Mouse (Mus musculus) myocyte (in vitro differentiated cells): ENCODE measurements around the gene Anxa8. TPM values are rescaled to one million over a fixed set of nuclear protein-coding genes. Genes with fewer than 3 reads are reported as not detected.
A peak's percentile ranks its signal among the peaks of the same experiment; 100 is the strongest.

Experiments
- H3K27me3 ChIP-seq: one replicate; pipeline ENCODE4 v1.6.1; 2011; ENCODE audit not compliant: control insufficient read depth, insufficient read depth, insufficient read length
- H3K36me3 ChIP-seq: one replicate; pipeline ENCODE4 v1.6.1; 2011; ENCODE audit not compliant: control insufficient read depth, insufficient read depth
- H3K4me2 ChIP-seq: one replicate; pipeline ENCODE4 v1.6.1; 2011; ENCODE audit warnings: low read depth, control low read depth
- H3K4me3 ChIP-seq: one replicate; pipeline ENCODE4 v1.5.1; 2011; ENCODE audit warnings: mild to moderate bottlenecking, control low read depth, moderate library complexity
- H3K79me2 ChIP-seq: one replicate; pipeline ENCODE4 v1.6.1; 2011; ENCODE audit not compliant: control insufficient read depth, insufficient read depth
- H3ac ChIP-seq: one replicate; pipeline ENCODE4 v1.6.1; 2011; ENCODE audit not compliant: control insufficient read depth, insufficient read length
- CEBPB ChIP-seq: IDR thresholded peaks from 2 replicates; pipeline ENCODE4 v1.6.1; 2011; ENCODE audit warnings: mild to moderate bottlenecking, moderate library complexity; ENCODE audit not compliant: poor library complexity, insufficient read depth, severe bottlenecking
- E2F4 ChIP-seq: IDR thresholded peaks from one replicate; pipeline ENCODE4 v1.6.1; 2011; ENCODE audit warnings: mild to moderate bottlenecking, control low read depth, moderate library complexity; ENCODE audit not compliant: insufficient read depth
- MAX ChIP-seq: IDR thresholded peaks from one replicate; pipeline ENCODE4 v1.6.1; 2011; ENCODE audit warnings: low read depth, mild to moderate bottlenecking, control low read depth
- MYOD1 ChIP-seq, 3 experiments: IDR thresholded peaks; one replicate each; pipeline ENCODE4 v1.6.1; 2011; ENCODE audit warnings: control low read depth in 2 of 3, low read depth in 2 of 3, mild to moderate bottlenecking in 2 of 3, moderate library complexity in 1 of 3; ENCODE audit not compliant: insufficient read length in 2 of 3, control insufficient read depth in 1 of 3
- MYOG ChIP-seq, 3 experiments: IDR thresholded peaks; one replicate each; pipeline ENCODE4 v1.6.1; 2011; ENCODE audit warnings: control low read depth in 2 of 3, low read depth in 2 of 3, mild to moderate bottlenecking in 2 of 3; ENCODE audit not compliant: insufficient read length in 2 of 3, control insufficient read depth in 1 of 3, insufficient read depth in 1 of 3
- POLR2A ChIP-seq: IDR thresholded peaks from one replicate; pipeline ENCODE4 v1.6.1; 2011; ENCODE audit warnings: low read depth, mild to moderate bottlenecking, control low read depth, moderate library complexity; ENCODE audit not compliant: insufficient read length
- POLR2AphosphoS2 ChIP-seq: IDR thresholded peaks from one replicate; pipeline ENCODE4 v1.6.1; 2011; ENCODE audit warnings: low read depth, control low read depth; ENCODE audit not compliant: insufficient read length
- REST ChIP-seq: IDR thresholded peaks from one replicate; pipeline ENCODE4 v1.6.1; 2011; ENCODE audit warnings: mild to moderate bottlenecking, control low read depth, moderate library complexity; ENCODE audit not compliant: insufficient read depth, insufficient read length
- SRF ChIP-seq: IDR thresholded peaks from one replicate; pipeline ENCODE4 v1.6.1; 2011; ENCODE audit warnings: low read depth; ENCODE audit not compliant: control insufficient read depth, insufficient read length
- TCF12 ChIP-seq: IDR thresholded peaks from one replicate; pipeline ENCODE4 v1.6.1; 2011; ENCODE audit warnings: mild to moderate bottlenecking, control low read depth; ENCODE audit not compliant: poor library complexity, insufficient read depth, severe bottlenecking
- TCF3 ChIP-seq: IDR thresholded peaks from one replicate; pipeline ENCODE4 v1.6.1; 2011; ENCODE audit warnings: low read depth, control low read depth; ENCODE audit not compliant: insufficient read length
- USF1 ChIP-seq: IDR thresholded peaks from one replicate; pipeline ENCODE4 v1.6.1; 2011; ENCODE audit warnings: low read depth, mild to moderate bottlenecking, control low read depth, moderate library complexity
- polyA plus RNA-seq: library from polyadenylated mRNA; unstranded; fragments of >200 nt; fragmentation: generic; extraction: Trizol; gene quantifications from one replicate; pipeline ENCODE4 v1.2.1, GENCODE M21; 2012; ENCODE audit warnings: missing spikeins

The Anxa8 gene
- 85.0 TPM for polyA plus RNA-seq

DNA sequence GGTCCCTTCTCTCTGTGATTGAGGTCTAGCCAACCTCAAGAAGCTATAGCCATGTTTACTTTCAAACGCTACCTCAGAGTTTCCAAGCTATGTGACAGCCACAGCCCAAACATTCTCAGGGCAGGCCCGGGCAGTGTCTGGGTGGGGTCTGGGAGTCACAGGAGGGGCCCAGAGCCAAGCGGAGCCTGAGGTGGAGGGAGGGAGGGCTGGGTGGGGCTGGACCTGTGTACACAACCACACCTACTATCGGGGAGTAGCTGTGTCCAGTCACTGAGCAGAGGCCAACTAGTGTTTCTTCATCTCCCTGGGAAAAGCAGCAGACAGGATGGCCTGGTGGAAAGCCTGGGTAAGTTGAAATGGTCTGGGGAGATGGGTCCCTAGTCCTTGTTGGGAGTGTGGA is at the start of gene Anxa8:
Gene Anxa8 (plus strand): TSS at position 251 of the 400 bp plus-strand sequence.
- peaks cover 4% of the 10 kb centered on the region for H3K79me2 ChIP-seq
- no peaks in the 10 kb centered on the region for H3K27me3 ChIP-seq
- H3K4me3 ChIP-seq: peak within 1 kb of the TSS; percentile 16
- peak within 1 kb of the TSS; percentile 78 for H3K4me2 ChIP-seq
- TF ChIP-seq REST (no peak), MYOD1 (IDR thresholded peaks at IDR 0.05; ENCODE audit: control insufficient read depth in 1 of 3, insufficient read length in 2 of 3, low read depth in 2 of 3) (no peak), MYOG (IDR thresholded peaks at IDR 0.05; ENCODE audit: control insufficient read depth in 1 of 3, insufficient read depth in 1 of 3, insufficient read length in 2 of 3, low read depth in 2 of 3) (no peak), CEBPB (no peak), POLR2A (peak; percentile 42), SRF (no peak)
- H3K36me3 ChIP-seq: no peaks in the 10 kb centered on the region
- H3ac ChIP-seq: no peak within 1 kb of the TSS

- Histone ChIP-seq H3K4me3 (no peak overlapping the region), H3ac (no peak overlapping the region), H3K4me2 (no peak overlapping the region), H3K27me3 (no peaks in the 10 kb centered on the region), H3K36me3 (no peaks in the 10 kb centered on the region), H3K79me2 (no peaks in the 10 kb centered on the region)
- no peak for TF ChIP-seq MYOD1 (IDR thresholded peaks at IDR 0.05; ENCODE audit: control insufficient read depth in 1 of 3, insufficient read length in 2 of 3, low read depth in 2 of 3)
- no peak for TF ChIP-seq TCF12
- TF ChIP-seq POLR2A: no peak
- TF ChIP-seq MYOG (IDR thresholded peaks at IDR 0.05; ENCODE audit: control insufficient read depth in 1 of 3, insufficient read depth in 1 of 3, insufficient read length in 2 of 3, low read depth in 2 of 3): no peak
- no peak for TF ChIP-seq E2F4
- no peak for TF ChIP-seq SRF
- no peak for TF ChIP-seq POLR2AphosphoS2
- no peak for TF ChIP-seq MAX
- TF ChIP-seq USF1: no peak
- TF ChIP-seq TCF3: no peak
- no peak for TF ChIP-seq REST
- TF ChIP-seq CEBPB: no peak
Measured at GRCm38 (mm10) chr14:34041241-34041640, 44.5 kb upstream of the Anxa8 start.

DNA sequence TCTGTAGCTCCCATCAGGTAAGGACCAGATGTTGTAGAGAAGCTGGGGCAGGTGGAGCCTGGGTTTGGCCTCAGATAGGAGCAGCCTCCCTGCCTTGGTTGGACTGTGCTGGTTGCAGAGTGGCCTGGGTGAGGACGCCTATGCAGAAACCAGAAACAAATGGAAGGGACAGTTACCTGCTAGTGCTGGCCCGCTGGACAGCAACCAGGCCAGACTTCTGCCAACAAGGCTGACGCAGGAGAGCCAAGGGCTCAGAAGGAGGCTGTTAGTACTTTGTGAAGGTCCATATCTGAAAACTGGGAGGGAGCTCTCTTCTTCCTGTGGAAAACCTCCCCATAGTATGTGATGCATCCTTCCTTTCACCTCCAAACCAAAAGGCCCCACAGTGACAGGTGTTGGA is 42.4 kb upstream of the Anxa8 start:
- TF ChIP-seq SRF (no peak), E2F4 (no peak)
- H3K79me2 ChIP-seq: no peaks in the 10 kb centered on the region

DNA sequence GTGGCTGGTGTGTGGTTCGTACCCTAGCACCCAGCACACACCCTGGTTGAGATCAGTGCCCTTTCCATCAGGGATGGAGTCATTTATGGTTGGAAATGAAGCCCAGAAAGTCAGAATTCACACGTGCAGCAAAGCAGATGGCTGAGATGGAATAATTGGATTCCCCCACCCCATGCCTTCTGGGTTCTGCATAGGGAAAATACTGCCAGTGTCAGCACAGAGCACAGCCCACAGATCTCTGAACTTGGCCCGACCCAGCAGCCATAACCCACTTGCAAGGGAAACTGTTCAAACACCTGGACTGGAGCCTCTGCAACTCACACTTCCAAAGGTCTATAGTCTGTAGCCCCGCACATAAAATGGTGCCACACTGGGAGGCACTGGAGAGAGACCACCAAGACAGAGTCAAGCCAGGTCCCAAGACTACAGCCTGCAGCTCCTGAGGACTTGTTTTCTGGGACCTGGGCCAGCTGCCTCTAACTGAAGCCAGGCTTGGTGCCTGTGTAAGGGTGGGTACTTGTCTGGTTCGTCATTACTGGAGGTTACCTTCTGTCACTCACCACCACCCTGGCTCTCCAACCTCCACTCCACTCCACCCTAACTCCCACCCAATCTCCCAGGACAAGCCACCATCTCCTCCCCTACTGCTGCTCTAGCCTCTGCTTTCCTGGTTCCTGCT is 35.5 kb upstream of the Anxa8 start:
- no peak overlapping the region for H3K4me2 ChIP-seq
- no peaks in the 10 kb centered on the region for H3K79me2 ChIP-seq
- TF ChIP-seq SRF (no peak), MYOG (IDR thresholded peaks at IDR 0.05; ENCODE audit: control insufficient read depth in 1 of 3, insufficient read depth in 1 of 3, insufficient read length in 2 of 3, low read depth in 2 of 3) (no peak), TCF3 (no peak), CEBPB (no peak), MAX (no peak), POLR2A (no peak), USF1 (no peak), MYOD1 (IDR thresholded peaks at IDR 0.05; ENCODE audit: control insufficient read depth in 1 of 3, insufficient read length in 2 of 3, low read depth in 2 of 3) (no peak)
- H3K4me3 ChIP-seq: no peak overlapping the region
- H3K36me3 ChIP-seq: no peaks in the 10 kb centered on the region
- H3K27me3 ChIP-seq: no peaks in the 10 kb centered on the region
- no peak overlapping the region for H3ac ChIP-seq

More for the DNA sequence above, 42.4 kb upstream of the Anxa8 start:
- Histone ChIP-seq H3K36me3 (no peaks in the 10 kb centered on the region), H3K27me3 (no peaks in the 10 kb centered on the region), H3K4me2 (no peak overlapping the region), H3ac (no peak overlapping the region), H3K4me3 (no peak overlapping the region)

- H3ac ChIP-seq: no peak within 1 kb of the TSS
- H3K4me2 ChIP-seq: no peak within 1 kb of the TSS
- H3K36me3 ChIP-seq: no peaks in the 10 kb centered on the region
- no peaks in the 10 kb centered on the region for H3K79me2 ChIP-seq
- no peaks in the 10 kb centered on the region for H3K27me3 ChIP-seq
- H3K4me3 ChIP-seq: no peak within 1 kb of the TSS
- TF ChIP-seq MYOD1 (IDR thresholded peaks at IDR 0.05; ENCODE audit: control insufficient read depth in 1 of 3, insufficient read length in 2 of 3, low read depth in 2 of 3) (no peak), MAX (no peak), POLR2A (no peak)
Measured at GRCm38 (mm10) chr14:34052516-34052915, 33.3 kb upstream of the Anxa8 start, which contains the start of gene Antxrl. Gene Antxrl (plus strand): TSS chr14:34052707.

GRCm38 (mm10) chr14:34071665-34072064 is 14.1 kb upstream of the Anxa8 start:
- Histone ChIP-seq H3K4me3 (no peak overlapping the region), H3K79me2 (no peaks in the 10 kb centered on the region), H3K36me3 (no peaks in the 10 kb centered on the region), H3ac (no peak overlapping the region), H3K4me2 (no peak overlapping the region), H3K27me3 (no peaks in the 10 kb centered on the region)
- TF ChIP-seq MYOG (IDR thresholded peaks at IDR 0.05; ENCODE audit: control insufficient read depth in 1 of 3, insufficient read depth in 1 of 3, insufficient read length in 2 of 3, low read depth in 2 of 3) (no peak), USF1 (no peak), MYOD1 (IDR thresholded peaks at IDR 0.05; ENCODE audit: control insufficient read depth in 1 of 3, insufficient read length in 2 of 3, low read depth in 2 of 3) (no peak), POLR2A (no peak), E2F4 (no peak), MAX (no peak), SRF (no peak), TCF3 (no peak), TCF12 (no peak)
